Mouse (Mus musculus): Measurements from ENCODE around the gene Ncoa3.
"Not testable (repeated sequence)": the region's sequence is repeated elsewhere in the genome, so short reads cannot be mapped to it uniquely, and the experiment has no call there.

Gene Ncoa3

GRCm38 (mm10) chr2:165992270-165993172 is at the start of gene Ncoa3:
TSS of gene Ncoa3 (plus strand) at chr2:165992636.
- DNase-seq (ENCODE audit: low spot score in 2 of 2), result peak; percentile 73 to 87

- no peak for DNase-seq (ENCODE audit: low spot score in 2 of 2)
These were observed 49.3 kb upstream of the Ncoa3 start for GRCm38 (mm10) chr2:165943113-165943512.

GRCm38 (mm10) chr2:165944576-165945351 is 47.7 kb upstream of the Ncoa3 start:
- DNase-seq (ENCODE audit: low spot score in 2 of 2), result no peak

DNA sequence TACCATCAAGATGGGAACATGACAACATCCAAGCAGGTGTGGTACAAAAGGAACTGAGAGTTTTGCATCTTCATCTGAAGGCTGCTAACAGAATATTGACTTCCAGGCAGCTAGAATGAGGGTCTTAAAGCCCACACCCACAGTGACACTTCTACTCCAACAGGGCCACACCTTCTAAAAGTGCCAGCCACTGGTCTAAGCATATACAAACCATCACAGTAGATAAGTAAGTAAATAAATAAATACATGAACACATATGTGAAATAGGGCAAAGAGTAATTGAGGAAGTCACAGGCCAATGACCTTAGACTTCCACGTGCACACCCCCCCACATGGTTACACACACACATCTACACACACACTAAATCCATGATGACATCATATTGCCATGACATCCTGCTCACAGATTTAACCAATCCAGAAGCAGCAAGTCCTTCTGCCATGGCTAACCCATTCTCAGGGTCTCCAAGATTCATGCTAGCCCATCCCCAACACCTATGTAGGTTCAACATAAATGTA is 46.3 kb upstream of the Ncoa3 start:
- DNase-seq (ENCODE audit: low spot score in 2 of 2), result no peak

- no peak for DNase-seq (ENCODE audit: low spot score in 2 of 2)
These were observed 44.4 kb upstream of the Ncoa3 start for GRCm38 (mm10) chr2:165948007-165948406.

DNA sequence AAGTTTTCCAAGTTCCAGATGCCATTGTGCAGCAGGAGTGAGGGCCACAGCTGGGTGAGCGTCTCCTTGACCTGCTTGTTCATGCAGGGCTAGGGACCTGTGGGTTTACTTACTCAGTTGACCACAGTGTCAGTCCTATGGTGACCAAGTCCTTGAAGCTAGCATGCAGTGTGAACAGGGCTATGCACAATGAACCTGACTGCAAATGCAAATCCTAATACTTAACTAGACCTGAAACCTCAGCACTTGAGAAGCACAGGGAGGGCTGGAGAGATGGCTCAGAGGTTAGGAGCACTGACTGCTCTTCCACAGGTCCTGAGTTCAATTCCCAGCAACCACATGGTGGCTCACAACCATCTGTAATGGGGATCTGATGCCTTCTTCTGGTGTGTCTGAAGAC is 43.7 kb upstream of the Ncoa3 start:
- not testable (repeated sequence) for DNase-seq (ENCODE audit: low spot score in 2 of 2)

DNA sequence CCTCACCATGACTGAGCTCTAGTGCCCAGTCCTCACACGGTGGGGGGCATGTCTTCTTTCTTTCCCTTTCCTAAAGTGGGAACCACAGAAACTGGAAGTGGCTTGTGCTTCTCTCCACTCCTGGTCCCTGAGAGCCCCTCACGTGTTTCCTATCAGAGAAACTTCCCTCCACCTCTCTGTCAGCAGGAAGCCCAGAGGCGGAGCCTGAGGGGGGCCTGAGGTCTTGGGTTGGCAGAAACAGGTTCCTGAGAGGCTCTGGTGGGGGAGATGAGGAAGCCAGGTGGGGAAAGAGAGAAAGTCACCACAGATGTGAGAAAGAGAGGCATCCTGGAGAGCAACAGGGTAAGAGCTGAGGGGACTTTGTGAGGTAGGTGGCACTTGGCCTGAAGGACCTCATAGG is 42.7 kb upstream of the Ncoa3 start:
- no peak for DNase-seq (ENCODE audit: low spot score in 2 of 2)

- peak in 1 of 2 experiments; percentile 13 for DNase-seq (ENCODE audit: low spot score in 2 of 2)
These were observed 40.9 kb upstream of the Ncoa3 start for GRCm38 (mm10) chr2:165951432-165952068.

GRCm38 (mm10) chr2:165954872-165955271 is 37.6 kb upstream of the Ncoa3 start:
- peak; percentile 11 to 25 for DNase-seq (ENCODE audit: low spot score in 2 of 2)

GRCm38 (mm10) chr2:165955386-165955785 is 37.0 kb upstream of the Ncoa3 start:
- no peak for DNase-seq (ENCODE audit: low spot score in 2 of 2)

GRCm38 (mm10) chr2:165956096-165956740 is 36.2 kb upstream of the Ncoa3 start:
- DNase-seq (ENCODE audit: low spot score in 2 of 2), result no peak

DNA sequence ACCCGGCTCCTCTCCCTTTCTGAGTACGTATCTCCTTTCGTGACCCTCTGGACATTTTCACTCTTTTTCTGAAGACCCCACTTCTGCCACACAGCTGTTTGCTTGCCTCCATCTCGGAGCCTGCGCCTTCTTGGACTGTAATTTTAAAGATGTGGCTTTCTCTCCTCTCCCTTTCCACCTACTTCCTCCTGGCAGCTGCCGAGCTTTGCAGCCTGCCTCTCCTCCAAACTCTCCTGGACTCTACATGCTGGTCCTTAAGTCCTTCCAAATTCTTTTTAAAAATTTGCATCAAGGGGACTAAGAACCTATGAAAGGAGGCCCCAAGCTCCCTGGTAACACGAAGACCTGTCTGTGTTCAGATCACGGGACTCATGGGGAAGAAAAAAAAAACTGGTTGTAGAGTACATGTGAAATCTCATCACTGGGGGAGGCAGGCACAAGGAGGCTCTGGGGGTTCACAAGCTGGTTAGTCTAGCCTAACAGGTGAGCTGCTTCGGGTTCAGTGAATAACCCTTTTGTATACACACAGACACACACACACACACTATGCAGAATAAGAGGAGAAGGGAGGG is 35.1 kb upstream of the Ncoa3 start:
- DNase-seq (ENCODE audit: low spot score in 2 of 2), result no peak

- no peak for DNase-seq (ENCODE audit: low spot score in 2 of 2)
These were observed 33.9 kb upstream of the Ncoa3 start for GRCm38 (mm10) chr2:165958556-165958955.

DNA sequence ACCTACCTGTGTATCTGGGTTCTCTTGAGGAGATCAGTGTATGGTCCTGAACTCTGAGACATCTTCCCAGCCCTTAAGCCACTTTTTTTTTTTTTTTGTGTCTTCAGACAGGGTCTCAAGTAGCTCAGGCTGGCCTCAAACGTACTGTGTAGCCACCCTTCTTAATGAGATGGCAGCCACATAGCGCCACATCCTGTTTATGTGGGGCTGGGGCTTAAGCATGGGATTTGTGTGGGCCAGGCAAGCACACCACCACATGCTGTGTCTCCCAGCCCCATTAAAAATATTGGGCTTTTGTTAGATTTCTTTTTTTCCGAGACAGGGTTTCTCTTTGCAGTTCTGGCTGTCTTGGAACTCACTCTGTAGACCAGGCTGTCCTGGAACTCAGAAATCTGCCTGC is 31.7 kb upstream of the Ncoa3 start:
- DNase-seq (ENCODE audit: low spot score in 2 of 2), result no peak

DNA sequence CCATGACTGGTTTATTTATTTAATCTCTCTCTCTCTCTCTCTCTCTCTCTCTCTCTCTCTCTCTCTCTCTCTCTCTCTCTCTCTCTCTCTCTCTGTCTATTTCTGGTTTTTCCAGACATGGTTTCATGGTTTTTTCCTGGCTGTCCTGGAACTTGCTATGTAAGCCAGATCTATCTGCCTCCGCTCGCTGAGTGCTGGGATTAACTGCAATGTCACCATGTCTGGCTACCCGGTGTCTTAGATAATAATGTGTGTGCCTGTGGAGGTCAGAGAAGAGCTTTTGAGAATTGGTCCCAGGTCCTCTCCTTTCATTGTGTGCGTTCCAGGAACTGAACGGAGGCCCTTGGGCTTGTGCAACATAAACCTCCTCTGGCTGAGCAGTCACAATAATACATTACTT is 29.6 kb upstream of the Ncoa3 start:
- no peak for DNase-seq (ENCODE audit: low spot score in 2 of 2)

DNA sequence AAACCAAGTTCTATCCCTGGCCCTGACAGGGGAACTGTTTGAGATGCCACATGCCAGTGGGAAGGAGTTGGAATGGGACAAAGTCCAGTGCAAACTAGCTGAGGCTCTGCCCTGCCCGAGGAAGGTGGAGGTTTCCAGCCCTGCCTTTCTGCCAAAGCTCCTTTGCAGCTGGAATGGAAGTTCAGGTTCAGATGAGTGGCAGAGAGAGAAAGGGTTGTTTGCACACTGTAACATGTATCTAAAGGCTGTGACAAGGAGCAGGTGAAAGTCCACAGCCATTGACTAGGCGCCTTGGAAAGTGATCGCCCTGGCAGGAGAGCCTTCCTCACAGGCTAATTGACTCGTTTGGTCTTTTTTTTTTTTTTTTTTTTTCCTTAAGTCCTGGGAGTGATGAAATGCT is 28.3 kb upstream of the Ncoa3 start:
- DNase-seq (ENCODE audit: low spot score in 2 of 2), result no peak

DNA sequence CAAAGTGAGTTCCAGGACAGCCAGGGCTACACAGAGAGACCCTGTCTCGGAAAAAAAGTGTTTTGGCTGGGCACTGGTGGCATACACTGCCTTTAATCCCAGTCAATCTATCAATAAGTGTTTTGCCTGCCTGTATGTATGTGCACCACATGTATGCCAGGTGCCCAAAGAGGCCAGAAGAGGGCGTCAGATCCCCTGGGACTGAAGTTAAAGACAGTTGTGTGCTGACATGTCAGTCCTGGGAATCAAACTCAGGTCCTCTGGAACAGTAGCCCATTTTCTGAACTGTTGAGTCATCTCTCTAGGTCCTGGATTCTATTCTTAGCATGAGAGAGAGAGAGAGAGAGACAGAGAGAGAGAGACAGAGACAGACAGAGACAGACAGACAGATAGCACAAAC is 25.4 kb upstream of the Ncoa3 start:
- DNase-seq (ENCODE audit: low spot score in 2 of 2), result no peak

GRCm38 (mm10) chr2:165967823-165968555 is 24.4 kb upstream of the Ncoa3 start:
- no peak for DNase-seq (ENCODE audit: low spot score in 2 of 2)

- DNase-seq (ENCODE audit: low spot score in 2 of 2), result no peak
These were observed 23.6 kb upstream of the Ncoa3 start for GRCm38 (mm10) chr2:165968876-165969275.

- DNase-seq (ENCODE audit: low spot score in 2 of 2), result no peak
These were observed 23.0 kb upstream of the Ncoa3 start for GRCm38 (mm10) chr2:165969391-165969790.

DNA sequence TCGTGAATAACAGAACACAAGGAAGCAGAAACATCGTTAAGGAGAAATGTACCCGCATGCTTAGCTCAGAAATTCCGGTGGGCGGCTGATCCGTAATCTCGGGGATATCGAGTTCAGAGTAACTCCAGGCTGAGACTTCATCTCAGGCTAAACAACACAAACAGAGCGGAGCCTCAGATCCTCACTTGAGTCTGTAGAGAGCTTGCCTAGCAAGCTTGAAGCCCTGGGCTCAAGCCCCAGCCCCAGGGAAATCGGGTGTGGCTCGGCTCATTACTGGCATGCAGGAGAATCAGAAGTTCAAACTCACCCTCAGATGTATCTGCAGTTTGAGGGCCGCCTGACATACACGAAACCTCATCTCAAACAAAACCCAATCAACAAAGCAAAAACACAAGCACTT is 22.5 kb upstream of the Ncoa3 start:
- DNase-seq (ENCODE audit: low spot score in 2 of 2), result no peak

Measured in frontal cortex, postnatal 14 days (tissue).